Mouse (Mus musculus): ENCODE measurements around the gene Arhgef12.
A peak's percentile ranks its signal among the peaks of the same experiment; 100 is the strongest.
"Not testable (repeated sequence)": the region's sequence is repeated elsewhere in the genome, so short reads cannot be mapped to it uniquely, and the experiment has no call there.

Gene Arhgef12

GRCm38 (mm10) chr9:43107187-43107517 lies at the start of gene Arhgef12:
TSS of gene Arhgef12 (minus strand) at chr9:43107239.
- DNase-seq, result peak; percentile 84

- DNase-seq, result no peak
Measured at GRCm38 (mm10) chr9:43155960-43156359, 48.9 kb upstream of the Arhgef12 start.

- DNase-seq, result peak; percentile 25
Measured at GRCm38 (mm10) chr9:43151779-43152178, 44.7 kb upstream of the Arhgef12 start.

- DNase-seq, result no peak
Measured at GRCm38 (mm10) chr9:43150957-43151356, 43.9 kb upstream of the Arhgef12 start.

GRCm38 (mm10) chr9:43150075-43150474 lies 43.0 kb upstream of the Arhgef12 start:
- DNase-seq, result peak; percentile 27

GRCm38 (mm10) chr9:43149498-43149897 lies 42.5 kb upstream of the Arhgef12 start:
- DNase-seq, result no peak

GRCm38 (mm10) chr9:43145196-43145595 lies 38.2 kb upstream of the Arhgef12 start:
- DNase-seq, result no peak

- peak; percentile 21 for DNase-seq
Measured at GRCm38 (mm10) chr9:43144206-43144810, 37.3 kb upstream of the Arhgef12 start.

- peak; percentile 84 for DNase-seq
Measured at GRCm38 (mm10) chr9:43141839-43142238, 34.8 kb upstream of the Arhgef12 start.

GRCm38 (mm10) chr9:43133525-43133924 lies 26.5 kb upstream of the Arhgef12 start:
- no peak for DNase-seq

GRCm38 (mm10) chr9:43132380-43132779 lies 25.3 kb upstream of the Arhgef12 start:
- no peak for DNase-seq

GRCm38 (mm10) chr9:43131940-43132339 lies 24.9 kb upstream of the Arhgef12 start:
- DNase-seq, result no peak

GRCm38 (mm10) chr9:43130684-43131083 lies 23.6 kb upstream of the Arhgef12 start:
- no peak for DNase-seq

- peak; percentile 70 for DNase-seq
Measured at GRCm38 (mm10) chr9:43127101-43127787, 20.2 kb upstream of the Arhgef12 start.

- peak; percentile 40 for DNase-seq
Measured at GRCm38 (mm10) chr9:43122379-43122778, 15.3 kb upstream of the Arhgef12 start.

- not testable (repeated sequence) for DNase-seq
Measured at GRCm38 (mm10) chr9:43121948-43122347, 14.9 kb upstream of the Arhgef12 start.

GRCm38 (mm10) chr9:43116997-43117336 lies 9.9 kb upstream of the Arhgef12 start:
- DNase-seq, result no peak

- DNase-seq, result peak; percentile 67
Measured at GRCm38 (mm10) chr9:43116134-43116996, 9.3 kb upstream of the Arhgef12 start, which contains the start of gene Tmem136. TSS of gene Tmem136 (minus strand) at chr9:43116570.

- no peak for DNase-seq
Measured at GRCm38 (mm10) chr9:43115431-43116133, 8.5 kb upstream of the Arhgef12 start.

- DNase-seq, result peak; percentile 40
Measured at GRCm38 (mm10) chr9:43114833-43115232, 7.8 kb upstream of the Arhgef12 start.

- DNase-seq, result peak; percentile 52
Measured at GRCm38 (mm10) chr9:43110286-43110980, 3.4 kb upstream of the Arhgef12 start.

GRCm38 (mm10) chr9:43109125-43109524 lies 2.1 kb upstream of the Arhgef12 start:
- DNase-seq, result no peak

Data from lung, postnatal 10 days (tissue).